Mouse (Mus musculus) spleen, adult 2 months (tissue): ENCODE measurements around the gene Gid4. TPM values are rescaled to one million over a fixed set of nuclear protein-coding genes. Genes with fewer than 3 reads are reported as not detected.

Experiments used
- DNase-seq, 2 experiments: peaks; one replicate each; pipeline versions ENCODE4 v3.0.0 to v3.0.0-alpha.2; 2012 to 2021; ENCODE audit warnings: low spot score in 2 of 2, low read depth in 1 of 2
- H3K27ac ChIP-seq: fragments of 200-500 bp; 2 replicates; pipeline ENCODE4 v1.5.1; 2012; ENCODE audit warnings: low read length, inconsistent platforms; ENCODE audit not compliant: insufficient read depth
- H3K27me3 ChIP-seq: fragments of 200-500 bp; 2 replicates; pipeline ENCODE4 v1.6.1; 2012; ENCODE audit warnings: mild to moderate bottlenecking, moderate library complexity, low read length, inconsistent platforms; ENCODE audit not compliant: control insufficient read depth, insufficient read depth
- H3K36me3 ChIP-seq: fragments of 200-500 bp; 2 replicates; pipeline ENCODE4 v1.6.1; 2012; ENCODE audit warnings: mild to moderate bottlenecking, low read length, inconsistent platforms; ENCODE audit not compliant: control insufficient read depth, insufficient read depth
- H3K4me1 ChIP-seq: fragments of 200-500 bp; 2 replicates; pipeline ENCODE4 v1.6.1; 2011; ENCODE audit warnings: inconsistent platforms; ENCODE audit not compliant: control insufficient read depth, insufficient read depth, insufficient read length
- H3K4me3 ChIP-seq: fragments of 200-500 bp; 2 replicates; pipeline ENCODE4 v1.5.1; 2011; ENCODE audit warnings: mild to moderate bottlenecking, inconsistent platforms; ENCODE audit not compliant: insufficient read depth, insufficient read length; ENCODE audit errors: extremely low read depth
- CTCF ChIP-seq: fragments of 200-500 bp; IDR thresholded peaks from 2 replicates; pipeline ENCODE4 v1.5.1; 2011; ENCODE audit warnings: mild to moderate bottlenecking, inconsistent platforms; ENCODE audit not compliant: insufficient read depth, insufficient read length, insufficient replicate concordance; ENCODE audit errors: extremely low read depth
- POLR2A ChIP-seq: fragments of 200-500 bp; IDR thresholded peaks from 2 replicates; pipeline ENCODE4 v1.6.1; 2011; ENCODE audit warnings: low read depth, low read length, inconsistent platforms
- WGBS: fragments of 180-500 bp; shearing (Covaris S2); methylation state at CpG from one replicate; pipeline ENCODE4 v1.1.7; 2018; 5-methylcytosine and 5-hydroxymethylcytosine counted together
- polyA plus RNA-seq: library from polyadenylated mRNA; depleted of rRNA; stranded (reverse); fragments of >200 nt; gene quantifications from 2 replicates; pipeline ENCODE4 v1.2.3, GENCODE M21; 2012; rRNA removed

Gene Gid4
- polyA plus RNA-seq, 1 experiment, result 10.0 TPM

DNA sequence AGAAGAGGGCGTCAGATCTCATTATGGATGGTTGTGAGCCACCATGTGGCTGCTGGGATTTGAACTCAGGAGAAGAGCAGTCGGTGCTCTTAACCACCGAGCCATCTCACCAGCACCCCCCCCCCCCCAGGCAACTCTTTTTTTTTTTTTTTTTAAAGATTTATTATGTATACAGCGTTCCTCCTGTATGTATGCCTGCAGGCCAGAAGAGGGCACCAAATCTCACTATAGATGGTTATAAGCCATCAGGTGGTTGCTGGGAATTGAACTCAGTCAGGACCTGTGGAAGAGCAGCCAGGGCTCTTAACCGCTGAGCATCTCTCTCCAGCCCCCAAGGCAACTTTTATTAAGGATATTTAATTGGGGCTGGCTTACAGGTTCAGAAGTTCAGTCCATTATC, 57.6 kb downstream of the Gid4 start:
- no peak overlapping the region for H3K4me3 ChIP-seq
- TF ChIP-seq CTCF, result no peak
- TF ChIP-seq POLR2A, result no peak
- WGBS, result 82% methylated on average over 5 of the region's 5 CpGs
- no peak overlapping the region for H3K27ac ChIP-seq
- H3K4me1 ChIP-seq, result no peaks in the 10 kb centered on the region
- H3K27me3 ChIP-seq, result no peaks in the 10 kb centered on the region
- no peaks in the 10 kb centered on the region for H3K36me3 ChIP-seq
- DNase-seq, result no peak

DNA sequence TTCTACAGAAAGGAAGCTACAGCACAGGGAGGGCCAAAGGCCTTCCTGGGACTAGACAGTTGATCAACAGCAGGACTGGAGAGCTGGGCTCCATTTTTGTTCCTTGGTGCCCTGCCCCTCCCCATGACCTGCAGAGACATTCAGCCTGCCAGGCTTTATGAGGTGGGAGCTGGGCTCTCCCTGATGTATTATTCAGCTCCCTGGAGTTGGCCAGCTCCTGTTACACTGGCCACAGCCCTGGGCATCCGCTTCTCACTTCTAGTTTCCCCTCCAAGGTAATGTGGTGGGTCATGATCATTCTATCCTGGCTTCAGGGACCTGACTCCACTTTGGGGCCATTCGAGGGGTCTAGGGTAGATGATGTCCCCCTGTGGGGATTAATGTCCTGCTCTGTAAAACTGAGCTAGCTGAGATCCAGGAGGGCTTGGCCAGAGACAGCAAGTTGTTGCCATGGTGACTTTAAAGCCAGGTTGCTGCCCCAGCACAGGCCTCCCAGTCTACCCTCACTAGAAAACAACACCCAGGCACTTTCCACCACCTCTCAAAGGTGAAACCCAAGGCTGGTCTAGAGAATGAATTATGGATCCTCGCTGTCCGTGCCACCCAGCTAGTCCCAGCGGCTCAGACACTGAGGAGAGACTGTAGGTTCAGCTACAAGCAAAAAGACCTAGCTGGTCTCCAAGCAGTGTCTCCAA, 58.9 kb downstream of the Gid4 start:
- H3K27me3 ChIP-seq, result no peaks in the 10 kb centered on the region
- WGBS, result 89% methylated on average over 5 of the region's 5 CpGs
- H3K4me3 ChIP-seq, result no peak overlapping the region
- H3K27ac ChIP-seq, result no peak overlapping the region
- TF ChIP-seq CTCF (no peak), POLR2A (no peak)
- H3K36me3 ChIP-seq, result no peaks in the 10 kb centered on the region
- no peak for DNase-seq
- H3K4me1 ChIP-seq, result no peaks in the 10 kb centered on the region

DNA sequence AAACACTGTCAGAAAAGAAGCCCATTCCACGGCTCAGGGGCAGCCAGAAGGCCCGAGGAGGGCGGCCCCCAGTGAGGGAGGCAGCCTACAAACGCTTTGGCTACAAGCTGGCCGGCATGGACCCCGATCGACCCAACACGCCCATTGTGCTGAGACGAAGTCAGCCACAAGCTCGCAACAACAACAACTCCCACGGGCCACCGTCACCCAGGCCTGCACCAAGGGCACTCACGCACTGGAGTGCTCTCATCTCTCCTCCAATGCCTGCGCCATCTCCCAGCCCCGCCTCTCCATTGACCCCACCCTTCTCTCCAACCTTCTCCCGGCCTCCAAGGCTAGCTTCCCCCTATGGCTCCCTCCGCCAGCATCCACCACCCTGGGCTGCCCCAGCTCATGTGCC, 61.2 kb downstream of the Gid4 start:
- WGBS, result 63% methylated on average over 17 of the region's 17 CpGs
- Histone ChIP-seq H3K4me3 (no peak overlapping the region), H3K27ac (no peak overlapping the region), H3K4me1 (no peaks in the 10 kb centered on the region), H3K36me3 (no peaks in the 10 kb centered on the region), H3K27me3 (no peaks in the 10 kb centered on the region)
- no peak for DNase-seq
- no peak for TF ChIP-seq POLR2A
- no peak for TF ChIP-seq CTCF

DNA sequence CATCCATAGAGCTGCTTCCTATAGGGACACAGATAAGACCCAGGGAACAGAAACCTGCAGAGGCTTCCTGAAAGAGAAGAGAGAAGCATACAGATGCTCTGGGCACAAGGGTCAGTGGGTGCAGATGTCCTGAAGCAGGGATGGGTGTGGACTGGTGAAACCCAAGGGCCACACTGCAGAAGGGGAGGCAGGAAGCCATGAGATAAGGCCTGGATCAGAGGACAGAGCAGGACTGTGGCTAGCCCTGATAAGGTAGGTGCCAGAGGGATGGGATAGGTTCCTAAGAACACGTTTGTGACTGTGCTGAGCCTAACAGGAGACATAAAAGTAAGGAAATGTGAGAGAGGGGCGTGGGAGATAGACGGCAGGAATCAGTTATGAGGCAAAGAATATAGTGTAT, 69.3 kb downstream of the Gid4 start:
- Histone ChIP-seq H3K27ac (no peak overlapping the region), H3K27me3 (no peaks in the 10 kb centered on the region), H3K4me3 (no peak overlapping the region), H3K36me3 (no peaks in the 10 kb centered on the region), H3K4me1 (no peaks in the 10 kb centered on the region)
- TF ChIP-seq CTCF (no peak), POLR2A (no peak)
- WGBS, result 68% methylated on average over 3 of the region's 3 CpGs
- DNase-seq, result no peak

DNA sequence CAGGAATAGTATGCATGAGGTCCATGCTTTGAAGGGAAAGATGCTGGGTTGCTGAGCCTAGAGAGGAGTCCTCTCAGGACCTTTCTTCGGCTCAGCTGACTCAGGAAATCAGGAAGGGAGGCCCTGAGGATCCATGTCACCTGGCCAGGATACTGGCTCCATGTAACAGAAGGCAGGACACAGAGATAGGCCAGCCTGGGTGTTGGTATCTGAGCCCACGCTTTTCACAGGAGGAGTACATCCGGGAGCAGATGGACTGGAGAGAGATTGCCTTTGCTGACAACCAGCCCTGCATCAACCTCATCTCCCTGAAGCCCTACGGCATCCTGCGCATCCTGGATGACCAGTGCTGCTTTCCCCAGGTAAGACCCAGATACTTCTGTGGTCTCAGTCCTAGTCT, 75.8 kb downstream of the Gid4 start:
- no peaks in the 10 kb centered on the region for H3K27me3 ChIP-seq
- H3K4me3 ChIP-seq, result no peak overlapping the region
- WGBS, result 89% methylated on average over 5 of the region's 5 CpGs
- H3K27ac ChIP-seq, result no peak overlapping the region
- DNase-seq, result no peak
- TF ChIP-seq CTCF (no peak), POLR2A (no peak)
- no peaks in the 10 kb centered on the region for H3K36me3 ChIP-seq
- H3K4me1 ChIP-seq, result no peaks in the 10 kb centered on the region

DNA sequence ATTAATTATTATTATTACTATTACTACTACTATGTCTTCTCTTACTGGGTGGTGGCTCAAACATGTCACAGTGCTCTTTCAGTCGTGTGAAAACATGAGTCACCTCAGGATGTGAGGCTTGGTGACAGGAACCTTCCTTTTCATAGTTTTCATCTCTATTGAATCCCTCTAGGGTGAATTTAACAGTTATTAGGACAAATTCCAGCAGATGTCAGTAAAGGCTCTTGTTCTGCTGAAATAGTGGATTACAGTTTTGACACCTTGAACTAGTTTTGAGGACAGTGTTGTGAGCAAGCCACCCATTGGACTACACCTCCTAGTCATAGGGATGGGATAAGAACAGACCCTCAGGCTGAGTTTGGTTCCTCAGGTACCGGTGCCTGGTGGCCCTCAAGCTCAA, 78.7 kb downstream of the Gid4 start:
- Histone ChIP-seq H3K27me3 (no peaks in the 10 kb centered on the region), H3K36me3 (no peaks in the 10 kb centered on the region), H3K4me1 (no peaks in the 10 kb centered on the region), H3K4me3 (no peak overlapping the region), H3K27ac (no peak overlapping the region)
- no peak for DNase-seq
- TF ChIP-seq POLR2A (no peak), CTCF (no peak)
- WGBS, result 45% methylated on average over 2 of the region's 2 CpGs

Other genes starting within 250 kb of the Gid4 start
- 106 and 140 TPM in 2 replicates for gene Srebf1, start 194.6 kb upstream of the Gid4 start, polyA plus RNA-seq
- 28.1 and 36.8 TPM in 2 replicates for gene Tom1l2, start 64.2 kb upstream of the Gid4 start, polyA plus RNA-seq
- gene Drc3, start 63.8 kb upstream of the Gid4 start, polyA plus RNA-seq, result 0.11 and 0.22 TPM in 2 replicates
- 15.1 and 19.1 TPM in 2 replicates for gene Atpaf2, start 1.3 kb downstream of the Gid4 start, polyA plus RNA-seq
- gene Drg2, start 37.4 kb downstream of the Gid4 start, polyA plus RNA-seq, result 26.4 and 27.6 TPM in 2 replicates
- 0.52 and 0.69 TPM in 2 replicates for gene Myo15, start 52.2 kb downstream of the Gid4 start, polyA plus RNA-seq
- gene Alkbh5, start 119.2 kb downstream of the Gid4 start, polyA plus RNA-seq, result 15.0 and 16.9 TPM in 2 replicates